ENCODE assay signal across 21 mouse cellular contexts in genomic region chr11:120853788-120854187, GRCm38 (mm10). TPM values are rescaled to one million over a fixed set of nuclear protein-coding genes. Genes with fewer than 3 reads are reported as not detected.
DNase-seq lines count a peak whose midpoint lies in the region; ATAC-seq and TF ChIP-seq lines count a peak whose summit lies in the region.
"Had no signal": no experiment of that assay in that cellular context is flagged by ENCODE, and none has a peak within 500 bp of the region (broad histone marks: within the 10 kb centered on the region; RNA-seq: fewer than 3 reads in every experiment).

No protein-coding gene starts in this region.

- H3K36me3 ChIP-seq in forebrain, embryonic 10.5 days (replicated peaks) = peaks cover 50% of the 10 kb centered on the region
- H3K36me3 ChIP-seq in forebrain, embryonic 13.5 days (ENCODE audit: poor library complexity, severe bottlenecking) = peaks cover 36% of the 10 kb centered on the region
- H3K36me3 ChIP-seq in liver, embryonic 12.5 days = peaks cover 17% of the 10 kb centered on the region; the same call in 1 of the 2 replicates
- peaks cover 4% of the 10 kb centered on the region; the same call in 1 of the 2 replicates for H3K36me3 ChIP-seq in liver, postnatal 0 days (replicated peaks; ENCODE audit: insufficient read depth, low read length)
- no peaks in the 10 kb centered on the region for H3K36me3 ChIP-seq in ES-Bruce4 (ENCODE audit: control insufficient read depth, insufficient read depth, low read length, poor library complexity, severe bottlenecking)
- no peaks in the 10 kb centered on the region for H3K36me3 ChIP-seq in intestine, embryonic 15.5 days

- H3K27ac ChIP-seq in forebrain, embryonic 10.5 days = peak overlapping the region; percentile 60
- no peak overlapping the region for H3K27ac ChIP-seq in forebrain, embryonic 13.5 days
- H3K27ac ChIP-seq in liver, embryonic 12.5 days = no peak overlapping the region
- no peak overlapping the region for H3K27ac ChIP-seq in liver, postnatal 0 days (ENCODE audit: low read depth)
- peak overlapping the region; percentile 51 for H3K27ac ChIP-seq in ES-Bruce4 (ENCODE audit: insufficient read depth, low read length)
- peak overlapping the region; percentile 42; the same call in 1 of the 2 replicates for H3K27ac ChIP-seq in intestine, embryonic 15.5 days
- H3K27ac ChIP-seq: forebrain, embryonic 12.5 days; heart, embryonic 10.5 days; hindbrain, embryonic 14.5 days; left cerebral cortex, adult 2 months; limb, embryonic 13.5 days; neural tube, embryonic 13.5 days had no signal

- H3K9ac ChIP-seq in forebrain, embryonic 13.5 days = no peak overlapping the region
- H3K9ac ChIP-seq in liver, embryonic 12.5 days = 0 out of 2 replicates have a peak overlapping the region, but pooled peaks have one; percentile 3
- no peak overlapping the region for H3K9ac ChIP-seq in liver, postnatal 0 days (replicated peaks)
- no peak overlapping the region for H3K9ac ChIP-seq in ES-Bruce4 (ENCODE audit: low read depth, poor library complexity, severe bottlenecking)
- H3K9ac ChIP-seq in intestine, embryonic 15.5 days = no peak overlapping the region
- H3K9ac ChIP-seq: forebrain, embryonic 12.5 days; hindbrain, embryonic 14.5 days; limb, embryonic 13.5 days; neural tube, embryonic 13.5 days had no signal

- 62% methylated on average over 4 of the region's 4 CpGs for WGBS in forebrain, embryonic 10.5 days
- 74% methylated on average over 4 of the region's 4 CpGs for WGBS in forebrain, embryonic 13.5 days
- WGBS in liver, embryonic 12.5 days (ENCODE audit: insufficient replicate concordance) = 72% methylated on average over 4 of the region's 4 CpGs
- 87% methylated on average over 4 of the region's 4 CpGs for WGBS in liver, postnatal 0 days (ENCODE audit: insufficient replicate concordance)
- 56% methylated on average over 4 of the region's 4 CpGs for WGBS in intestine, embryonic 15.5 days

- no peaks in the 10 kb centered on the region for H3K9me3 ChIP-seq in forebrain, embryonic 10.5 days
- H3K9me3 ChIP-seq in forebrain, embryonic 13.5 days (replicated peaks) = no peaks in the 10 kb centered on the region
- no peaks in the 10 kb centered on the region for H3K9me3 ChIP-seq in liver, embryonic 12.5 days (replicated peaks)
- H3K9me3 ChIP-seq in liver, postnatal 0 days (ENCODE audit: low read length) = no peaks in the 10 kb centered on the region
- no peaks in the 10 kb centered on the region for H3K9me3 ChIP-seq in ES-Bruce4 (replicated peaks; ENCODE audit: control insufficient read depth, insufficient read depth, low read length, poor library complexity, severe bottlenecking)
- H3K9me3 ChIP-seq in intestine, embryonic 15.5 days = no peaks in the 10 kb centered on the region
- H3K9me3 ChIP-seq: forebrain, embryonic 12.5 days; heart, embryonic 10.5 days; limb, embryonic 13.5 days; neural tube, embryonic 13.5 days had no signal

- DNase-seq in forebrain, embryonic 10.5 days (ENCODE audit: extremely low spot score, low spot score) = no peak
- no peak for DNase-seq in liver, postnatal 0 days
- no peak for DNase-seq in left cerebral cortex, postnatal 14 days (ENCODE audit: low spot score in 2 of 2)
- DNase-seq: adrenal gland, postnatal 25 days; cerebellum, adult 18-20 months; gastrocnemius, postnatal 36 days; heart, postnatal 14 days; kidney, postnatal 14 days; lung, adult 2 months; thymus, adult 2 months had no signal

- no peak for TF ChIP-seq CTCF in liver, postnatal 0 days (IDR thresholded peaks at IDR 0.05; ENCODE audit: low read depth)
- no peak for TF ChIP-seq CTCF in ES-Bruce4 (IDR thresholded peaks at IDR 0.05; ENCODE audit: low read depth, low read length)

- no peaks in the 10 kb centered on the region for H3K27me3 ChIP-seq in forebrain, embryonic 10.5 days (ENCODE audit: poor library complexity, severe bottlenecking)
- H3K27me3 ChIP-seq in forebrain, embryonic 13.5 days = no peaks in the 10 kb centered on the region
- H3K27me3 ChIP-seq in liver, embryonic 12.5 days (replicated peaks) = no peaks in the 10 kb centered on the region
- no peaks in the 10 kb centered on the region for H3K27me3 ChIP-seq in liver, postnatal 0 days (ENCODE audit: insufficient read depth, low read length)
- no peaks in the 10 kb centered on the region for H3K27me3 ChIP-seq in ES-Bruce4 (ENCODE audit: control insufficient read depth, insufficient read depth, low read length, poor library complexity, severe bottlenecking)
- H3K27me3 ChIP-seq in intestine, embryonic 15.5 days (replicated peaks) = no peaks in the 10 kb centered on the region
- H3K27me3 ChIP-seq: forebrain, embryonic 12.5 days; limb, embryonic 13.5 days; neural tube, embryonic 13.5 days had no signal

- no peak for TF ChIP-seq EP300 in liver, postnatal 0 days (IDR thresholded peaks at IDR 0.05; ENCODE audit: low read depth)
- peak; percentile 57; the same call in 1 of the 2 replicates for TF ChIP-seq EP300 in ES-Bruce4 (IDR thresholded peaks at IDR 0.05; ENCODE audit: insufficient read depth, low read depth, low read length)

- peaks cover 21% of the 10 kb centered on the region for H3K4me1 ChIP-seq in forebrain, embryonic 10.5 days
- H3K4me1 ChIP-seq in forebrain, embryonic 13.5 days = no peaks in the 10 kb centered on the region
- H3K4me1 ChIP-seq in liver, embryonic 12.5 days = peaks cover 44% of the 10 kb centered on the region
- peaks cover 29% of the 10 kb centered on the region for H3K4me1 ChIP-seq in liver, postnatal 0 days (ENCODE audit: insufficient read depth)
- H3K4me1 ChIP-seq in ES-Bruce4 (ENCODE audit: control insufficient read depth, insufficient read depth, low read length) = peaks cover 16% of the 10 kb centered on the region
- peaks cover 22% of the 10 kb centered on the region for H3K4me1 ChIP-seq in intestine, embryonic 15.5 days (replicated peaks)
- H3K4me1 ChIP-seq: forebrain, embryonic 12.5 days; neural tube, embryonic 13.5 days had no signal

- H3K4me3 ChIP-seq in forebrain, embryonic 10.5 days = no peak overlapping the region
- H3K4me3 ChIP-seq in forebrain, embryonic 13.5 days = no peak overlapping the region
- H3K4me3 ChIP-seq in liver, embryonic 12.5 days = no peak overlapping the region
- no peak overlapping the region for H3K4me3 ChIP-seq in liver, postnatal 0 days (ENCODE audit: low read depth, low read length)
- no peak overlapping the region for H3K4me3 ChIP-seq in ES-Bruce4 (ENCODE audit: low read depth, low read length)
- H3K4me3 ChIP-seq in intestine, embryonic 15.5 days (replicated peaks) = no peak overlapping the region
- H3K4me3 ChIP-seq: forebrain, embryonic 12.5 days; heart, embryonic 10.5 days; left cerebral cortex, adult 2 months; limb, embryonic 13.5 days; neural tube, embryonic 13.5 days had no signal

- H3K4me2 ChIP-seq in forebrain, embryonic 13.5 days = no peak overlapping the region
- H3K4me2 ChIP-seq in liver, embryonic 12.5 days = no peak overlapping the region
- no peak overlapping the region for H3K4me2 ChIP-seq in liver, postnatal 0 days (ENCODE audit: low read depth, low read length)
- H3K4me2 ChIP-seq in intestine, embryonic 15.5 days (replicated peaks) = no peak overlapping the region
- H3K4me2 ChIP-seq: forebrain, embryonic 12.5 days; hindbrain, embryonic 14.5 days; limb, embryonic 13.5 days; neural tube, embryonic 13.5 days had no signal

- intact Hi-C loops in left cerebral cortex, postnatal 14 days (cut with DNase I) = no loop called here

- TF ChIP-seq POLR2A in ES-Bruce4 (IDR thresholded peaks at IDR 0.05; ENCODE audit: insufficient read depth, low read length) = no peak

- ATAC-seq in forebrain, embryonic 13.5 days = no peak
- ATAC-seq in liver, embryonic 12.5 days = no peak
- no peak for ATAC-seq in liver, postnatal 0 days
- ATAC-seq in intestine, embryonic 15.5 days = 0 out of 2 replicates have a peak, but pooled peaks have one; percentile 11
- ATAC-seq in erythroblast, adult 5-6 weeks (replicated peaks; ENCODE audit: low FRiP score, poor library complexity, severe bottlenecking) = no peak

RNA-seq across cellular contexts. Expression of gene Fasn, which starts 29.4 kb away (rescaled TPM):
- polyA plus RNA-seq in forebrain, embryonic 10.5 days (2016; fragmentation: Nextera tagmentation; extraction: Ambion mirVana) = 134 and 144 TPM in 2 replicates
- polyA plus RNA-seq in forebrain, embryonic 13.5 days (2015; fragmentation: Nextera tagmentation; extraction: Ambion mirVana) = 61.4 and 79.4 TPM in 2 replicates
- 35.9 and 40.3 TPM in 2 replicates for polyA plus RNA-seq in liver, embryonic 12.5 days (2016; fragmentation: Nextera tagmentation; extraction: Ambion mirVana)
- polyA plus RNA-seq in liver, postnatal 0 days (2015; fragmentation: Nextera tagmentation; extraction: Ambion mirVana) = 3.8 and 3.9 TPM in 2 replicates
- 114 and 127 TPM in 2 replicates for polyA plus RNA-seq in ES-Bruce4 (2011; ENCODE audit: insufficient read depth, insufficient read length, low read depth, missing spikeins)
- polyA plus RNA-seq in intestine, embryonic 15.5 days (2015; fragmentation: Nextera tagmentation; extraction: Ambion mirVana) = 48.8 and 54.3 TPM in 2 replicates
- total RNA-seq in left cerebral cortex, postnatal 14 days (2021) = 100 to 1,000 TPM; 207 to 211 TPM
- total RNA-seq in erythroblast, adult 5-6 weeks (2015; ENCODE audit: low replicate concordance) = 6.5 and 7.9 TPM in 2 replicates
- 2.6 TPM in 2 replicates for total RNA-seq in erythroblast, adult 5-6 weeks (2017; ENCODE audit: low replicate concordance)

RNA-seq across cellular contexts. Expression of gene Dus1l, which starts 57.6 kb away (rescaled TPM):
- 110 and 111 TPM in 2 replicates for polyA plus RNA-seq in forebrain, embryonic 10.5 days (2016; fragmentation: Nextera tagmentation; extraction: Ambion mirVana)
- polyA plus RNA-seq in forebrain, embryonic 13.5 days (2015; fragmentation: Nextera tagmentation; extraction: Ambion mirVana) = 58.6 and 67.7 TPM in 2 replicates
- 99.5 and 100.0 TPM in 2 replicates for polyA plus RNA-seq in liver, embryonic 12.5 days (2016; fragmentation: Nextera tagmentation; extraction: Ambion mirVana)
- 43.8 and 46.8 TPM in 2 replicates for polyA plus RNA-seq in liver, postnatal 0 days (2015; fragmentation: Nextera tagmentation; extraction: Ambion mirVana)
- 56.7 and 66.9 TPM in 2 replicates for polyA plus RNA-seq in ES-Bruce4 (2011; ENCODE audit: insufficient read depth, insufficient read length, low read depth, missing spikeins)
- polyA plus RNA-seq in intestine, embryonic 15.5 days (2015; fragmentation: Nextera tagmentation; extraction: Ambion mirVana) = 76.5 and 82.1 TPM in 2 replicates
- total RNA-seq in left cerebral cortex, postnatal 14 days (2021) = 10 to 100 TPM; 44.2 to 49.0 TPM
- total RNA-seq in erythroblast, adult 5-6 weeks (2015; ENCODE audit: low replicate concordance) = 10.0 and 12.5 TPM in 2 replicates
- total RNA-seq in erythroblast, adult 5-6 weeks (2017; ENCODE audit: low replicate concordance) = 6.4 and 8.5 TPM in 2 replicates

Comparison
In these comparisons a context has a peak if more than half of its experiments do, and no peak if none do; other contexts are left out.
1. H3K27ac ChIP-seq: peak in forebrain, embryonic 10.5 days (single experiment), ES-Bruce4 (single experiment) and intestine, embryonic 15.5 days (single experiment); none in forebrain, embryonic 13.5 days (single experiment), liver, embryonic 12.5 days (single experiment) and liver, postnatal 0 days (single experiment).